Mouse (Mus musculus): Measurements from ENCODE around the gene Hivep3. TPM values are rescaled to one million over a fixed set of nuclear protein-coding genes. Genes with fewer than 3 reads are reported as not detected.

Gene Hivep3
- total and polyA plus RNA-seq, 3 experiments: not detected

GRCm38 (mm10) chr4:120115516-120115915, 381.9 kb downstream of the Hivep3 start:
- TF ChIP-seq JUND (IDR thresholded peaks at IDR 0.05; ENCODE audit: low read depth, low read length) (no peak), MAX (IDR thresholded peaks at IDR 0.05; ENCODE audit: low read length) (no peak)

GRCm38 (mm10) chr4:120116312-120116711, 382.7 kb downstream of the Hivep3 start:
- H3K27me3 ChIP-seq (ENCODE audit: control insufficient read depth in 1 of 2, insufficient read depth in 2 of 2, low read length in 2 of 2): no peaks in the 10 kb centered on the region
- no peaks in the 10 kb centered on the region for H3K79me2 ChIP-seq (ENCODE audit: control insufficient read depth, insufficient read depth, low read length, poor library complexity)
- no peaks in the 10 kb centered on the region for H3K9me3 ChIP-seq (replicated peaks; ENCODE audit: insufficient read depth, low read length)
- no peaks in the 10 kb centered on the region for H3K36me3 ChIP-seq (ENCODE audit: control insufficient read depth in 1 of 2, insufficient read depth in 2 of 2, low read length in 2 of 2)
- H3K27ac ChIP-seq (ENCODE audit: control insufficient read depth, low read depth, low read length): no peak overlapping the region
- H3K4me1 ChIP-seq (ENCODE audit: control insufficient read depth in 1 of 2, insufficient read depth in 2 of 2, low read length in 2 of 2): no peaks in the 10 kb centered on the region
- H3K4me3 ChIP-seq (ENCODE audit: control insufficient read depth in 1 of 2, insufficient read depth in 1 of 2, low read depth in 2 of 2, low read length in 2 of 2): no peak overlapping the region
- TF ChIP-seq SMC3 (IDR thresholded peaks at IDR 0.05; ENCODE audit: low read depth, low read length) (no peak), BHLHE40 (IDR thresholded peaks at IDR 0.05; ENCODE audit: borderline replicate concordance, low read depth, low read length) (no peak), TBP (IDR thresholded peaks at IDR 0.05; ENCODE audit: low read depth, low read length) (no peak), GATA1 (IDR thresholded peaks at IDR 0.05; ENCODE audit: low read depth, low read length) (no peak), NRF1 (IDR thresholded peaks at IDR 0.05; ENCODE audit: insufficient read depth, low read depth, low read length, poor library complexity, severe bottlenecking) (no peak), USF2 (IDR thresholded peaks at IDR 0.05; ENCODE audit: borderline replicate concordance in 1 of 2, insufficient read depth in 1 of 2, low read depth in 1 of 2, low read length in 2 of 2) (no peak), GABPA (IDR thresholded peaks at IDR 0.05; ENCODE audit: low read depth, low read length) (no peak)
- H3K9ac ChIP-seq (ENCODE audit: control insufficient read depth, low read depth, low read length, poor library complexity, severe bottlenecking): no peak overlapping the region
- DNase-seq (ENCODE audit: low read depth, low spot score): no peak

More at GRCm38 (mm10) chr4:120115516-120115915, 381.9 kb downstream of the Hivep3 start:
- no peaks in the 10 kb centered on the region for H3K4me1 ChIP-seq (ENCODE audit: control insufficient read depth in 1 of 2, insufficient read depth in 2 of 2, low read length in 2 of 2)
- H3K27me3 ChIP-seq (ENCODE audit: control insufficient read depth in 1 of 2, insufficient read depth in 2 of 2, low read length in 2 of 2): no peaks in the 10 kb centered on the region
- no peak for DNase-seq (ENCODE audit: low read depth, low spot score)
- no peaks in the 10 kb centered on the region for H3K36me3 ChIP-seq (ENCODE audit: control insufficient read depth in 1 of 2, insufficient read depth in 2 of 2, low read length in 2 of 2)
- H3K9ac ChIP-seq (ENCODE audit: control insufficient read depth, low read depth, low read length, poor library complexity, severe bottlenecking): no peak overlapping the region
- H3K9me3 ChIP-seq (replicated peaks; ENCODE audit: insufficient read depth, low read length): no peaks in the 10 kb centered on the region
- H3K4me3 ChIP-seq (ENCODE audit: control insufficient read depth in 1 of 2, insufficient read depth in 1 of 2, low read depth in 2 of 2, low read length in 2 of 2): no peak overlapping the region
- no peak overlapping the region for H3K27ac ChIP-seq (ENCODE audit: control insufficient read depth, low read depth, low read length)
- H3K79me2 ChIP-seq (ENCODE audit: control insufficient read depth, insufficient read depth, low read length, poor library complexity): no peaks in the 10 kb centered on the region

GRCm38 (mm10) chr4:120120276-120120675, 386.7 kb downstream of the Hivep3 start:
- H3K4me3 ChIP-seq (ENCODE audit: control insufficient read depth in 1 of 2, insufficient read depth in 1 of 2, low read depth in 2 of 2, low read length in 2 of 2): no peak overlapping the region
- no peak overlapping the region for H3K27ac ChIP-seq (ENCODE audit: control insufficient read depth, low read depth, low read length)
- no peak for TF ChIP-seq TAL1 (IDR thresholded peaks at IDR 0.05; ENCODE audit: low read length)
- peak; percentile 17; the same call in 1 of the 2 replicates for TF ChIP-seq SMC3 (IDR thresholded peaks at IDR 0.05; ENCODE audit: low read depth, low read length)
- no peak for TF ChIP-seq HCFC1 (IDR thresholded peaks at IDR 0.05; ENCODE audit: low read depth, low read length)
- TF ChIP-seq POLR2AphosphoS5 (IDR thresholded peaks at IDR 0.05; ENCODE audit: borderline replicate concordance, low read depth, low read length): no peak
- TF ChIP-seq TCF12 (IDR thresholded peaks at IDR 0.05; ENCODE audit: low read depth, low read length): no peak
- peak; percentile 23 to 55 (median 41); a peak in 5 of 6 replicates for TF ChIP-seq CTCF (IDR thresholded peaks at IDR 0.05 in 2 of 3, conservative IDR thresholded peaks at IDR 0.05 in 1 of 3; ENCODE audit: control insufficient read depth in 1 of 3, insufficient read depth in 1 of 3, low read depth in 2 of 3, low read length in 3 of 3, poor library complexity in 1 of 3, severe bottlenecking in 1 of 3)
- TF ChIP-seq MAX (IDR thresholded peaks at IDR 0.05; ENCODE audit: low read length): no peak
- TF ChIP-seq MYC (IDR thresholded peaks at IDR 0.05; ENCODE audit: low read depth, low read length): no peak
- peak; percentile 11 for TF ChIP-seq RAD21 (IDR thresholded peaks at IDR 0.05; ENCODE audit: low read depth, low read length)
- no peak for TF ChIP-seq MYB (IDR thresholded peaks at IDR 0.05; ENCODE audit: low read depth, low read length)
- TF ChIP-seq CHD1 (IDR thresholded peaks at IDR 0.05; ENCODE audit: low read depth, low read length): no peak
- no peak for TF ChIP-seq RCOR1 (IDR thresholded peaks at IDR 0.05; ENCODE audit: low read depth, low read length)
- no peak for TF ChIP-seq ZKSCAN1 (IDR thresholded peaks at IDR 0.05; ENCODE audit: low read depth, low read length)
- TF ChIP-seq ETS1 (IDR thresholded peaks at IDR 0.05; ENCODE audit: low read depth, low read length): no peak
- peak; percentile 10 for DNase-seq (ENCODE audit: low read depth, low spot score)
- H3K9me3 ChIP-seq (replicated peaks; ENCODE audit: insufficient read depth, low read length): no peaks in the 10 kb centered on the region
- no peaks in the 10 kb centered on the region for H3K79me2 ChIP-seq (ENCODE audit: control insufficient read depth, insufficient read depth, low read length, poor library complexity)
- no peaks in the 10 kb centered on the region for H3K4me1 ChIP-seq (ENCODE audit: control insufficient read depth in 1 of 2, insufficient read depth in 2 of 2, low read length in 2 of 2)
- H3K9ac ChIP-seq (ENCODE audit: control insufficient read depth, low read depth, low read length, poor library complexity, severe bottlenecking): no peak overlapping the region
- no peaks in the 10 kb centered on the region for H3K27me3 ChIP-seq (ENCODE audit: control insufficient read depth in 1 of 2, insufficient read depth in 2 of 2, low read length in 2 of 2)
- no peaks in the 10 kb centered on the region for H3K36me3 ChIP-seq (ENCODE audit: control insufficient read depth in 1 of 2, insufficient read depth in 2 of 2, low read length in 2 of 2)

Measured in MEL (cell line).